Mouse (Mus musculus) ES-CJ7 (cell line): ENCODE data around the gene Prlr.

Source experiments
- DNase-seq: peaks from one replicate; pipeline ENCODE4 v3.0.0; 2011; ENCODE audit warnings: low read depth, low spot score

Gene Prlr

DNA sequence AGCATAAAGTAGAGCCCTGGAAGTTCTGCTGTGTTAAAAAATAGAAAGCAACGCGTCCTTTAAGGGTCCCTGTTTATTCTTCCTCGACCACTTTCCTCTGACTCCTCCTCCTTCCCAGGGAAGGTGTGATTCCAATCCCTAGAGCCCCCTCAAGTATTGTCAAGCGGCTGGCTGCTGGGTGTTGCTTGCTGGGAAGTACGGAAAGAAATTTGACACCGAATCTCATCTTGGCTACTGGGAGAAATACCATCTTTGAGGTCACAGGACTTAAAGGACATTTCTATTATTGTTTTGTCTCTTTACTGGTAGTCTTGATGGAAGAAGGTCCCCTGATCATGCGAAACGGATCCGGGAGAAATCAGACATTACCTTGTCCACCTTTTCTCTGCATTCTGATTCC, at the start of gene Prlr:
Gene Prlr, plus strand, starts transcription at position 156 of the 400 bp plus-strand sequence.
- DNase-seq, result peak; percentile 25

DNA sequence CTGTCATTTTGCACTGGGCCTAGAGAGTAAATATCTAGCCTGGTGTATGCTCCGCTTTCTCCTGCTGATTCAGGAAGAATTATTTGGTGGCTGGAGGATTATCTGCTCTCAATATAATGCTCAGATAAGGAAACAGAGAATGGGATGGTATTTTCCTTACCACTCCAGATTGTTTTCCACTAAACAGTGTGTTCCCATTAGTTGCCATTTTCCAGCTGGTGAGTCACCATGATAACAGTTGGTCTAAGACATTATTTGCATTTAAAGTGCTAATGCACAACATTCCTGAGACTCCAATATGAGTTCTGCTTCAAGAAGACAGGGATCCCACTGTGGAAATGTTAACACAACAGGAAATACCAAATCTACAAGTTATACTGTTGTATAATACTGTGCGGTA, 43.3 kb upstream of the Prlr start:
- no peak for DNase-seq

DNA sequence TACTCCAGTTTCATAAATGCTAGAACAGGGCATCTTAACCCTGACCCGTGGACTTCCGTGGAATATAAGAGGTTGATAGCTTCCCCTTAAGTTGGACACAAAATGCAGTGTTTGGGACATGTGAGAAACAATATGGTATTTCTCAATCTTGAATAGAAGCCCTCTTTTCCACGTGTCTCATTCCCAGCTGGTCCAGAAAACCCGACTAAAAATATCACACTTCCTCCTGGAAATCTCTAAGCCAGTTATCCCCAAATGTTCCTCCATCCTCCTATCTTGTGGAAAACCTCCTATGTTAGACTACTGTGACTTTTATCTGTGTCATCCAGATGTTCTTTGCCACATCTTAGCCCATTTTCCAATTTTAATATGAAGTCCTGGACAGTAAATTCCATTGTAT, 42.1 kb upstream of the Prlr start:
- no peak for DNase-seq

DNA sequence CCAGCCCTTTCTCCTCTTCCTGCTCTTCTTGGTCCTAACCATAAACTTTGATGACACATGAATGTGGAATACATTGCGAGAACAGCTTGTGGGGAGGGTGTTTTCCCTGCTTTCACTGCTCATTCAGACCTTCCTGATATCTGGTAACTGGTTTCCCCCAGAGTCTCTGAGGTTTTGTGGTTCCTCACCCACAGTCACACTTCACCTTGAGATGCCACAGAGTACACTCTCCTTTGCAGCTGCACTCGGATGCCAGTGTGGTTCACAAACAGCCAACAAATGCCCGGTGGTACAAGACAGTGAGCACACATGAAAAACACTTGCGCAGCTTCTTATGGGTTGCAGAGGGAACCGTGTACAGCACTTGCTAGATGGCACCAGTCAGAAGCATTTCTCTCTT, 32.5 kb upstream of the Prlr start:
- DNase-seq, result no peak

DNA sequence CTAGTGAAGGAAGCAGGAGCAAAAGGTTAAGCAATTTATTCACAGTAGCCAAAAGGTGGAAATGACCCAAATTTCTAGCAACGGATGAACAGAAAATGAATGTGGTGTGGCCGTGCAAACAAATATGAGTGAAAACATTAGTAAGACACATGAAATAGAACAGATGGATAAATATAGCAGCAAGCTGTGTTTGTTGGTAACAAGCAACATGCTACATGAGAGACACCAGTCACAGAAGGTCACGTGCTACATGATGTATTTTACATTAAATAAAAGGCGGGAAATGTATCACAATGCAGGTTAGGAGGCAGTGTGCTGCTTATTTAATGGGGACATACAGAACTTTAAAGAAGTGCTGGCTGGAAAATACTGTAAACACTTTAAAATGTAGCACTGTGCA, 28.8 kb upstream of the Prlr start:
- no peak for DNase-seq

DNA sequence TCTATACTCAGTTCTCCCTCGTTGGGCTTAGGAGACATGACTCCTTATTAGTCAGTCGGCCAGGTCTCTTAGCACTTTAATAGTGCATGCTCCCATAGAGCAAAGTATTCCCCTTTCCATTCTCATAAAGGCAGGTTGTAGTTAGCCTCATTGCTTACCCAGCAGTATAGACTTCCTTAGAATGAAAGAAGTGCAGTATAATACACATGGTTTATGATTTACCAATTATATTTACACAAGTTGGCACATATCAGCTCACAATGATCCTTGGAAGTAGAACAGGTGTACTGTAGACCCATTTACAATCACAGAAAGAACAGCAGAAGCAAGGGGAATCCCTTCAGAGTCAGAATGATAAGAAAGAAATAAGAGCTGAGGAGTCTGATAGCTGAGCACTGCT, 16.4 kb upstream of the Prlr start:
- no peak for DNase-seq

DNA sequence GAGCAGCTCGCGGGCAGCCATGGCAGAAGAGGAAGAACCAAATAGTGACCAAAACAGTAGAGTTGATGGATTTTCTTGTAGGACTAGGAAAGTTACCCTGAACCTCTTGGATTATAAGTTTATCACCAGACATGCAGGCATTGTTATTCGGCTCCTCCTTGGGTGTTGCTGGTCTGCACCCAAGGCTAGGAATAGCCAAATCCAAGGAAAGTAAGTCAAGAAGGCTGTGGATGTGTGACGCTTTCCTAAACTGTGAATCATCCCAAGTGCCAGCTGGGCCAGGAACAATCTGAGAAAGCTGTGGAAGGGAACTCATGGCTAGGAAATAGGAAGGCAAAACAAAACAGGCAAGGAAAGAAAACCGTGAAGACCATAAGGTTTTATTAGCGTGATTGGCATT, 2.0 kb upstream of the Prlr start:
- DNase-seq, result no peak

DNA sequence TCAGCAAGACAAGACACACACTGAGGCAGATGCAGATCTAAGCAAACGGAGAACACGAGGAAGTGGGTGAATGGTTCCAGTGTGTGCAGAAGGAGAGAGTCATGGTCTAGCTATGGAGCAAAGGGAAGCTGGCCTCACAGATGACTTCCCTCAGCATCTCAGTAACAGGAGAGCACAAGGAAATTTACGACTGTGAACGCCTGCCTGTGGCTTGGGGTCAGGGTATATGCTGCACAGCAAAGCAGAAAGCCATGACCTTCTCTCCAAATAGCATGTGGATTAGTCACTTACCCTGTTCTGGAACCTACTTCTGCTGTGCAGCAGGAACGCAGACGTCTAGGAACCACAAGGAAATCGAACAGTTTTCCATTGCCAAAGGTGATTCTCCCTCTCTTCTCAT, 1.4 kb upstream of the Prlr start:
- no peak for DNase-seq

DNA sequence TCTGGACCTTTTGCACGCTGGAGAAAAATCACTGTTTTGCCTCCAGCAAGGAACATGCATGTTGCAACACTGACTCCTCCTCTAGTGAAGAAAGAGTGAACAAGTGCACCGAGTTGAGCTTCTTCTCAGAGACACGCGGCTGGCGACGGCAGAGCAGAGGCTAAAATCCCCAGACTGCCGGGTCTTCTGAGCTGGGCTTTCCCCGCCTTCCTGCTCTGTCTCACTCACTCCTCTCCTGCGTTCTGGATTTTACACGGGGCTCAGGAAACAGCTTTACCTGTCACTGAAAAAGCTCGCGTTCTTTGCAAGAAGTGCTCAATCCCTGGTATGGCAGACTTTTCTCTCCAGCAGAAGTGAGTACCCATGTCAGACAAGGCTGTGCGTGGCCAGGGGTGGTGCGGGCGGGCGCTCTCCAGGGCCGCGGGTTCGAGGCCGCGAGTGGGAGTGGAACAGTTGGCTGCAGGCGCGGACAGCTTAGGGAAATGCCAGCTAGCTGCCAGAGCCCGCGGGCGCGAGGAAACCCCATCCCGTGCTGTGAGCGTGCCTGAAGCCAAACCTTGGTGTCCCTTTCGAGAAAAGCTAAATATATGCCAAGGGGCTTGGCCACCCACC, 587 bp downstream of the Prlr start:
- peak; percentile 25 for DNase-seq

DNA sequence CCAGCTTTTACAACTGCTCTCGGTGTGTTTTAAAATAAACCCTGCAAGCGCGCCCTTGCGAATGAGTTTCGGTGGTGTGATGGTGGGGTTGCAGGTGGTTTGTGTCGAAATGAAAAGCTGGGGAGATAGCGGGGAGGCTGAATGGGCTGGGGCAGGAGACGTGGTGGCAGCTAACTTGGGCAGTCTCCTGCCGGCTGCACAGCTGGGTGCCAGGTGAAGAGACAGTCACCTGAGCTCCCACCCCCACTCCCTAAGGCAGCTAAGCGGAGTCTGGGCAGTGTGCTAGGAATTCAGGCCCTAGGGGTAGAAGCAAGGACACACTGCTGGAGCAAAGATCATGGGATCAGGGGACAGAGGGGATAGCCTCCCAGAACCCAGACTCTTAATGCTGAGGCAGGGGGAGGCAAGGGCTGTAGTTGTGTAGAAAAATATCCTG, 1.1 kb downstream of the Prlr start:
- DNase-seq, result peak; percentile 35

DNA sequence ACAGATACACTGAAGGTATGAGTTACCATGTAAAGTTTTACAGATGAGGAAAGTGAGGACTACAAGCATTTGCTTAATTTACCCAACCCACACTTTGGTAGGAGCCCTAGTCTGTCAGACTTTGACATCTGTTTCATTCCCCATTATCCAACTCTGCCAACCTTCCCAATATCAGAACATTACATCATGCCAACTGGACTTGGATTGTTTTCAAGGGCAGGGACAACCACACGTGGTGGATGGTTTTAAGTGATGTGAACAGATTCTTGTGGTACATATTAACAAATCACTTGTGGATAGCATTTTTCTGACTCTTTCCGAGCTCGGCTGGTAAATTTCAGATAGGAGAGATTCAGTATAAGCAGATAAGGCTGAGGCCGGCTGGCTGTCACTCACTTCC, 3.7 kb downstream of the Prlr start:
- no peak for DNase-seq

DNA sequence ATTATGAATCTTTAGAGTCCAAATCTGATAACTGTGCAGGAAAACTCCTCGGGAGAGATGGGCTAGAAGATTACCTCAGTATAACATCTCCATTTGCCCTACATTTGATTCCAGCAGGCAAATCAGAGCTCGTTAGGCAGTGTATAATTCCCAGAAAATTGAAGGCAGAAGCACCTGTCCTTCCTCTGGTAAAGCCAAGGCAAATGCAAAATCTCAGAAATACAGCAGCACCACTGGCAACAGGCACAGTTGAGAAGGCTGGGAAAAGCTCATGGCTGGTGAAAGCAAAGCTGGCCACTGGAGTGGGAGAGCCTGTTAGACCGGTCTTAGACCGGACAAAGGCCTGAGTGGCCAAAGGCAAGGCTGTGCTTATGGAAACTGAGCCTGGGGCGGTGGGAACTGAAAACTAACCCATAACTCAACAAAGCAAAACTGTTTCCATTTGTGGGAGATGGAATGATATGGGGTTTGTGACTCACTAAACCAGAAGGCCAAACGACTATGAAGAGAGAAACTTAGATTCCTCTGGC, 15.1 kb downstream of the Prlr start:
- no peak for DNase-seq

DNA sequence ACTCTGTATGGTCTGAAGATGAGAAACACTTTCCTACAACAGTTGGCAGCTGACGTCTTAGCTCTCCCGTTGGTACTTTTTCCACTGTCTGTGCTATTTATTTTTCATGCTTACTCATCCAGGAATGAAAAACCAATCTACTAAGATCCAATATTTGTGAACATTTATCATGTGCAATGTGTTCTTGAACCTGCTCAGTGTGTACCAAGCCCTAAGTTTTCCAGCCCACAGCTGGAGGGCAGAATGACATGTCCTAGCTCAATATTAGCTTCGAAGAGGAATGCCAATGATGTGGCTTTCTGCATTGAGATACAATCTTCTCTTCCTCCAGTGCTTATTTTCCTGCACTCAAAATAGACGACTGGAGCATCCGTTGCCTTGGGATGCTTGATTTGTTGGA, 24.0 kb downstream of the Prlr start:
- DNase-seq, result no peak

DNA sequence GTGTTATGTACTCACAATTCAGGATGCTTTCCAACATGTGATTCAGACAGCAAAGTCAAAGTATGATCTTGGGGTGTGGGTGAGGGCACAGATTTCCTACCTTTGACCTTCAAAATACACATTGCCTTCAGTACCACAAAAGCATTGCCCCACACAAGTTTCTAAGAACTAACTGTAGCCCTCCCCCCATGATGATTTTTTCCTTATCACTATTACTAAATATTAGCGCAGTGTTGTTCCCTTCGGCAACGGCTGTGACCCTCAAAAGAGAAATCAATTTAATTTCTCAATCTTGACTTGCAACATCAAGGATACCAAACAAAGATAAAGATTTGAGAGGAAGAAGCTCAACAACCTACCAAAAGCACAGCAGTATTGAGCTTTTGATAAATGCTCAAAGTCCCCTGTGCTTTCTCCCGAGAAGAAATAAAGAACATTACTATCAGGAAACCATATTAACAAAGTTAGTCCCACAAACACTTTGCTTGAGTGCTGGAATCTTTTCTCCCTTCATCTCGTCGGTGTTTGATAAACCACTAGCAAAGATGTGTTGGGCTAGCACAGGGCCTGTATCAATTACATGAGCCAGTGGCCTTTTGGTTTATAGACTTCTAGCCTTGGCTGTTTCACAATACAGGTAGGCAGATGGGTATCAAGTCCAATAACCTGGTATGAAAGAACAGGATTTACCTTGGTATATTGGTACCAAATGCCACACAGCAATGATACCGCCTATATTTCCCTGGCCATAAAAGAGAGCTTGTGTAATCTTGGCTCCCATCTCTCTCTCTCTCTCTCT, 25.7 kb downstream of the Prlr start:
- no peak for DNase-seq

DNA sequence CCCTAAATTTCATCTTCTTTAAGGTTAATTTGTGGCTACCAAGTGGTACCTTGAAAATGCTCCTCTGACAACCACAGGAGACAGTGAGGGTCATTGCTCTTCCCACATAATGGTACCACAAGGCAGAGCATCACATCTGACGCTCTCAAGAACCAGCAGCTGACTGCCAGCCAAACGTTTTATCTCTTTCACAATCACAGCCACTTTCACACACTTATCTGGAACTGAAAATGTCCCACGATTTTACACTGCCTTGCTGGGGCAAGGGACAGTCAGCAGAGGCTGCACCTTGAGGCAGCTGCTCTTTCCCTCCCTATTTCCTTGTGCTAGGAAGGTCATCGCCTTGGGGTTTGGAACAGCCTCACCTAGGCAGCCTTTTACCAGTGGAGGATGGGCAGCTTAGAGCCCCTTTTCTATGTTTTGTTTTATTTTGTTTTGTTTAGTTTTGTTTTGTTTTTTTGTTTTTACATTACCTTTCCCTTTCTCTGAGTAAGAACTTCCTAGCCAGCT, 33.3 kb downstream of the Prlr start:
- no peak for DNase-seq

DNA sequence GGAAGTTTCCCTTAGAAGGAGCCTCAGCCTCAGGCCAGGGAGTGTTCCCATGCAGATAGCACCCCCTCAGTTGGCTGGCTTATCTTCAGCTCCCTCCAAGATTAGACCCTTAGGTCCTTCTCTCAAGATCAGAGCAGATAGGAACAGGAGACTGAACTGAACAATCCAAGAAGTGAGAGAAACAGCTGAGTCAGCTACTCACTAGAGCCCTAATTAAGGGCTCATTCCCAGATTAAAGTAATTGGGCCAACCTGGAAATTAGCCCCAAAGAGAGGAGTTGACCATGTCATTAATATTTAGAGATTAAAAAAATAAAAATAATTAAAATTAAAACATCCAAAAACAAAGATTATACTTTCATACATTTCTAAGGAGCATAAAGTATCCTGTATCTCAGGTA, 35.0 kb downstream of the Prlr start:
- no peak for DNase-seq

DNA sequence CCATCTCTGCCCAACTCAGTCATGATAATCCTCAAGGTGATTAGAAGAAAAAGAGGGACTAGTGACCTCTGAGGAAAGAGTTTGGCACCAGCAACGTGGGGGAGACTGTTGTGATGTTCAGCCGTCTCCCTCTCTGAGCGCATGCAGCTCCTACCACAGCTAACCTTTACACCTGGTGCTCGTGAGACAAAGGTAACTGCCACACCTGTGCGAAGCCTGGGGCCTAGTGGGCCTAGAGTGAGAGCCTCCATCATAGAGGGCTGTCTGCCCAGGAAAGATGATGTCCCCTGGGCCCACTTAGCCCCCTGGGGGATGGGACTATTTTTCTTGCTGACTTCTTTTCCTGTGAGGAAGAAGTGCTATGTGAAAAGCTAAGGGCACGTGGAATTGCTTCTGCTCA, 36.2 kb downstream of the Prlr start:
- DNase-seq, result no peak

DNA sequence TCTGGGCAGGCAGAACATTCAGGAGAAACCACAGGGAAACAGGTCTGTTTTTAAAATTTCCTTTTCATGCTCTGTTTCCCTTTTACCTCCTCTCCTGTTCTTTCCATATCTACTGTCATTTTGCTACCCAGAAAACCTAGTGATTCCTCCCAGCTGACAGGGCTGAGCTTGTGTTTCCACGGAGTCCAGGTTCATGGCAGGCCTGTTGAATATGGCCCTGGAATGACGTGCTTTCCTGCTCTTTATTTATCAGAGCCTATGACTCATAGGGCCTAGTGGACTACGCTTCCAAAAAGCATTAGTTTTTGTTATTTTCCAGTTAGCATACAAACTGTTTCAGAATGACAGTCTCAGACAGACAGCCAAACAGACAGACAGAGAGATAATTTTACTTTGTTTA, 36.7 kb downstream of the Prlr start:
- DNase-seq, result no peak

DNA sequence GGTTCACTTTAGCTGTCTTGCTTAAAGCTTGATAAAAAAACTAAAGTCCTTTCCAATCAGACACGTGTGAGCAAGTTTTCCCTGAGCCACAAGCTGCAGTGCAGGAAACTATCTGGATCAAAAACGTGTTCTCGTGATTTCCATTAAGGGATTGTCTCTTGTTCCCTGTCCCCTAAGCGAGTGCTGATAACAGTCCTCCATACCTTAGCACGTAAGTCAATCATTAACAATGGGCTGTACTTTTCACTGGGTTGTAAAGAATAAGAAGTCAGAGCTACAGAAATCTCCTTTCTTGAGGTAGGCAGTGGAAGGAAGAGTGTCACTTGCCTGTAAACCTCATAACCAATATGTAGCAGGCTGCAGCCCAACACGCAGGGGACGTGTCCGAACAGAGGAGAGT, 38.7 kb downstream of the Prlr start:
- no peak for DNase-seq

DNA sequence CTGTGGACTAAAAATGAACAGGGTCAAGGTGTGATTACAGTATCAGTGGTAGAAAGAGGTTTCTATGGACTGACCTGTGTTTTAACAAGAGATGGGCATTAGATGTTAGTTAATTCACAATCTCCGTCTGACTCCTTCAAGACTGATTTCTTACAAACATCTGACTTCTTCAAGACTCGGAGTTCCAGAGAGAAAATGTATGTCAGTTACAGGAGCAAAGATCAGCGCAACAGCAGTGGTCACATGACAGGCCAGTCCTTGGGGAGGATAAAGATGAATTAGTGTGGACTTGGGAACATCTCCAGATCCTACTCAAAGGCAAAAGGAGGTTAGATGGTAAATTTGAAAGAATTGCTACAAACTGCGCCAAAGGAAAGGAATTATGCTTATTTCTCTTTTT, 39.2 kb downstream of the Prlr start:
- no peak for DNase-seq

DNA sequence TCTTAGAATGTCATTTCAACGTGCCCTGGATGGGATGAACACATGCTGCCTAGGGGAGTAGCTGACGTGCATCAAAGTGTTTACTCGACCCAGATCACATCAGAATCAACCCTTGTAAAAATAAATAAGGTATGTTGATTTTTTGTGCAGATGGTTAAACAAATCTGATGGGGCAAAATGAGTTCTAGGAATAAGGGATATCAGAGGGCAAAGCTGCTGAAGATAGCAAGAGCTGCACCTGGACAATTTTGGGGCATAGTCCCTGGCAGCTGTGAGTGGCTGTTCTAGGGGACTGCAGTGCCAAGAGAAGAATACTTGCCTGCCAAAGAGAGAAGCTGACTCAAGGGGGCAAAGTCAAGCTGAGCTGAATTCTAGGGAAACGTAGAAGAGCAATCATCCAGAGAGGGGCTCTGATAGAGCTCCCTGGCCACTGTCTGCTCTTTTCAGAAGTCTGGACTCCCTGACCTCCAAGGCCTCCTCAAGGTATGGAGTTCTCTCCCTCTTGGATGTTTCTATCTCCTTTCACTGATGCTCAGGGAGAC, 46.6 kb downstream of the Prlr start:
- DNase-seq, result no peak

DNA sequence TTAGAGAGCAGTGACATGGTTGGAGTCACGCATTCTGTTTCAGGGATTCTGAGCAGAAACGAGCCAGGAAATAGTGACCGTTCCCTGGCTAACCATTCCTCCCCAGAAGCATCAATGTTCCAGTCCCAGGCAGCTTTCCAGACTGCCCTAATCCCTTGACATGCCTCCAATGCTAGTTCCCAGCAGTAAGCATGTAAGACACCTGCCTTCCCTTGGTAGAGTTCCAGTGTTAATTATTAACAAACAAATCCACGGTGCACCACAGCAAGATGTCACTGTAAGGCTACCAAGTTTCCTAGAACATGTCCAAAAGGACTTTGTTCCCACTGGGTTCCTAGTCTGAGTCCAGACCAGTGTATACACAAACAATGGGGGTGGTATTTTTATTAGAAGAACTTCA, 48.7 kb downstream of the Prlr start:
- no peak for DNase-seq

DNA sequence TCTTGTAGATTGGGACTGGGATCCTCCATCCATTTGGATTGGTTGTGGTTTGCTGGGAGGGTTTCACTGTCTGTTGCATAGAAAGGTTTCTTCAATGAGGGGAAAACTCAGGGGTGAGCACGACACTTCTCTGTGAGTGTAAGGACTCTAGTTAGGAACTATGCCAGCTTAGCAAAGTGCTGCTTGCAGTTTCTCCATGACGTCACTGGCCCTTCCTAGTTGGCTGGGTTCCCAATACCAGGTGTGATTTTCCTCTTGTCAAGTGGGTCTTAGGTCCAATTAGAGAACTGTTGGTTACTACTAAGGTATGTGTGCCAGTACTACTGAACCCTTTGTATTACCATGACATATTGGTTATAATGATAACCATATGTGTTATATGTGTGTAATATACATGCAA, 51.6 kb downstream of the Prlr start:
- no peak for DNase-seq
